Mouse (Mus musculus): ENCODE results near the gene Lin52. TPM values are rescaled to one million over a fixed set of nuclear protein-coding genes. Genes with fewer than 3 reads are reported as not detected.
"Not testable (repeated sequence)": the region's sequence is repeated elsewhere in the genome, so short reads cannot be mapped to it uniquely, and the experiment has no call there.

The Lin52 gene
- polyA plus RNA-seq, 1 experiment from 2014 or later = 23.5 TPM

- Histone ChIP-seq H3K27me3 (ENCODE audit: control insufficient read depth, insufficient read depth, low read depth, low read length) (no peaks in the 10 kb centered on the region), H3K9ac (ENCODE audit: low read length) (no peak overlapping the region), H3K4me3 (ENCODE audit: low read length) (no peak overlapping the region), H3K9me3 (ENCODE audit: control insufficient read depth, low read length) (no peaks in the 10 kb centered on the region), H3K27ac (ENCODE audit: low read length) (no peak overlapping the region), H3K36me3 (ENCODE audit: control insufficient read depth, insufficient read depth, low read length) (no peaks in the 10 kb centered on the region), H3K4me2 (ENCODE audit: low read depth, low read length) (no peak overlapping the region), H3K4me1 (replicated peaks; ENCODE audit: control insufficient read depth, insufficient read depth, low read length) (no peaks in the 10 kb centered on the region)
- WGBS = 74% methylated on average over 12 of the region's 12 CpGs
- ATAC-seq (ENCODE audit: low read depth) = no peak
Measured at GRCm38 (mm10) chr12:84525422-84525821, 74.2 kb downstream of the Lin52 start.

GRCm38 (mm10) chr12:84530426-84530825, 79.2 kb downstream of the Lin52 start:
- Histone ChIP-seq H3K36me3 (ENCODE audit: control insufficient read depth, insufficient read depth, low read length) (no peaks in the 10 kb centered on the region; the same call in 1 of the 2 replicates), H3K27me3 (ENCODE audit: control insufficient read depth, insufficient read depth, low read depth, low read length) (no peaks in the 10 kb centered on the region), H3K27ac (ENCODE audit: low read length) (no peak overlapping the region), H3K4me1 (replicated peaks; ENCODE audit: control insufficient read depth, insufficient read depth, low read length) (no peaks in the 10 kb centered on the region), H3K4me3 (ENCODE audit: low read length) (no peak overlapping the region), H3K9me3 (ENCODE audit: control insufficient read depth, low read length) (no peaks in the 10 kb centered on the region), H3K4me2 (ENCODE audit: low read depth, low read length) (no peak overlapping the region), H3K9ac (ENCODE audit: low read length) (no peak overlapping the region)
- 76% methylated on average over 5 of the region's 5 CpGs for WGBS
- ATAC-seq (ENCODE audit: low read depth) = no peak

GRCm38 (mm10) chr12:84531906-84532829, 80.9 kb downstream of the Lin52 start:
- 77% methylated on average over 13 of the region's 13 CpGs for WGBS
- Histone ChIP-seq H3K27me3 (ENCODE audit: control insufficient read depth, insufficient read depth, low read depth, low read length) (no peaks in the 10 kb centered on the region), H3K9me3 (ENCODE audit: control insufficient read depth, low read length) (no peaks in the 10 kb centered on the region), H3K4me3 (ENCODE audit: low read length) (no peak overlapping the region), H3K36me3 (ENCODE audit: control insufficient read depth, insufficient read depth, low read length) (no peaks in the 10 kb centered on the region; the same call in 1 of the 2 replicates), H3K9ac (ENCODE audit: low read length) (no peak overlapping the region), H3K4me2 (ENCODE audit: low read depth, low read length) (no peak overlapping the region), H3K4me1 (replicated peaks; ENCODE audit: control insufficient read depth, insufficient read depth, low read length) (no peaks in the 10 kb centered on the region), H3K27ac (ENCODE audit: low read length) (no peak overlapping the region)
- no peak for ATAC-seq (ENCODE audit: low read depth)

- no peaks in the 10 kb centered on the region for H3K27me3 ChIP-seq (ENCODE audit: control insufficient read depth, insufficient read depth, low read depth, low read length)
- 84% methylated on average over 8 of the region's 8 CpGs for WGBS
- no peak for ATAC-seq (ENCODE audit: low read depth)
Measured at GRCm38 (mm10) chr12:84532830-84533199, 81.6 kb downstream of the Lin52 start.

GRCm38 (mm10) chr12:84533706-84534486, 82.7 kb downstream of the Lin52 start:
- H3K27ac ChIP-seq (ENCODE audit: low read length) = no peak overlapping the region
- H3K4me2 ChIP-seq (ENCODE audit: low read depth, low read length) = no peak overlapping the region
- WGBS = 85% methylated on average over 7 of the region's 7 CpGs
- no peak overlapping the region for H3K4me3 ChIP-seq (ENCODE audit: low read length)
- ATAC-seq (ENCODE audit: low read depth) = no peak
- no peak overlapping the region for H3K9ac ChIP-seq (ENCODE audit: low read length)
- no peaks in the 10 kb centered on the region for H3K9me3 ChIP-seq (ENCODE audit: control insufficient read depth, low read length)
- no peaks in the 10 kb centered on the region for H3K27me3 ChIP-seq (ENCODE audit: control insufficient read depth, insufficient read depth, low read depth, low read length)
- H3K4me1 ChIP-seq (replicated peaks; ENCODE audit: control insufficient read depth, insufficient read depth, low read length) = no peaks in the 10 kb centered on the region
- no peaks in the 10 kb centered on the region; the same call in 1 of the 2 replicates for H3K36me3 ChIP-seq (ENCODE audit: control insufficient read depth, insufficient read depth, low read length)

More at GRCm38 (mm10) chr12:84532830-84533199, 81.6 kb downstream of the Lin52 start:
- no peaks in the 10 kb centered on the region; the same call in 1 of the 2 replicates for H3K36me3 ChIP-seq (ENCODE audit: control insufficient read depth, insufficient read depth, low read length)
- H3K27ac ChIP-seq (ENCODE audit: low read length) = no peak overlapping the region
- H3K4me3 ChIP-seq (ENCODE audit: low read length) = no peak overlapping the region
- H3K4me2 ChIP-seq (ENCODE audit: low read depth, low read length) = no peak overlapping the region
- H3K9ac ChIP-seq (ENCODE audit: low read length) = no peak overlapping the region
- H3K9me3 ChIP-seq (ENCODE audit: control insufficient read depth, low read length) = no peaks in the 10 kb centered on the region
- H3K4me1 ChIP-seq (replicated peaks; ENCODE audit: control insufficient read depth, insufficient read depth, low read length) = no peaks in the 10 kb centered on the region

GRCm38 (mm10) chr12:84539537-84539936, 88.3 kb downstream of the Lin52 start:
- not testable (repeated sequence) for H3K9ac ChIP-seq (ENCODE audit: low read length); H3K4me1 ChIP-seq (replicated peaks; ENCODE audit: control insufficient read depth, insufficient read depth, low read length); ATAC-seq (ENCODE audit: low read depth); H3K9me3 ChIP-seq (ENCODE audit: control insufficient read depth, low read length); H3K4me2 ChIP-seq (ENCODE audit: low read depth, low read length); H3K36me3 ChIP-seq (ENCODE audit: control insufficient read depth, insufficient read depth, low read length); H3K4me3 ChIP-seq (ENCODE audit: low read length); H3K27me3 ChIP-seq (ENCODE audit: control insufficient read depth, insufficient read depth, low read depth, low read length); H3K27ac ChIP-seq (ENCODE audit: low read length)
- WGBS = 81% methylated on average over 3 of the region's 3 CpGs

GRCm38 (mm10) chr12:84541391-84541958, 90.3 kb downstream of the Lin52 start:
- 77% methylated on average over 11 of the region's 11 CpGs for WGBS

GRCm38 (mm10) chr12:84546028-84546427, 94.8 kb downstream of the Lin52 start:
- peak; percentile 66; the same call in 1 of the 2 replicates for ATAC-seq (ENCODE audit: low read depth)
- no peak overlapping the region for H3K4me2 ChIP-seq (ENCODE audit: low read depth, low read length)

More at GRCm38 (mm10) chr12:84541391-84541958, 90.3 kb downstream of the Lin52 start:
- H3K9ac ChIP-seq (ENCODE audit: low read length) = no peak overlapping the region
- no peak for ATAC-seq (ENCODE audit: low read depth)
- no peak overlapping the region for H3K27ac ChIP-seq (ENCODE audit: low read length)
- H3K27me3 ChIP-seq (ENCODE audit: control insufficient read depth, insufficient read depth, low read depth, low read length) = no peaks in the 10 kb centered on the region
- H3K4me2 ChIP-seq (ENCODE audit: low read depth, low read length) = no peak overlapping the region
- no peaks in the 10 kb centered on the region for H3K9me3 ChIP-seq (ENCODE audit: control insufficient read depth, low read length)
- no peaks in the 10 kb centered on the region for H3K4me1 ChIP-seq (replicated peaks; ENCODE audit: control insufficient read depth, insufficient read depth, low read length)
- H3K36me3 ChIP-seq (ENCODE audit: control insufficient read depth, insufficient read depth, low read length) = no peaks in the 10 kb centered on the region
- no peak overlapping the region for H3K4me3 ChIP-seq (ENCODE audit: low read length)

GRCm38 (mm10) chr12:84546577-84547085, 95.4 kb downstream of the Lin52 start:
- ATAC-seq (ENCODE audit: low read depth) = no peak
- Histone ChIP-seq H3K9me3 (ENCODE audit: control insufficient read depth, low read length) (no peaks in the 10 kb centered on the region), H3K4me3 (ENCODE audit: low read length) (no peak overlapping the region), H3K27ac (ENCODE audit: low read length) (no peak overlapping the region), H3K4me2 (ENCODE audit: low read depth, low read length) (no peak overlapping the region), H3K36me3 (ENCODE audit: control insufficient read depth, insufficient read depth, low read length) (no peaks in the 10 kb centered on the region), H3K4me1 (replicated peaks; ENCODE audit: control insufficient read depth, insufficient read depth, low read length) (no peaks in the 10 kb centered on the region), H3K9ac (ENCODE audit: low read length) (no peak overlapping the region), H3K27me3 (ENCODE audit: control insufficient read depth, insufficient read depth, low read depth, low read length) (no peaks in the 10 kb centered on the region)
- WGBS = 74% methylated on average over 2 of the region's 2 CpGs

More at GRCm38 (mm10) chr12:84546028-84546427, 94.8 kb downstream of the Lin52 start:
- Histone ChIP-seq H3K36me3 (ENCODE audit: control insufficient read depth, insufficient read depth, low read length) (no peaks in the 10 kb centered on the region), H3K27ac (ENCODE audit: low read length) (no peak overlapping the region), H3K9me3 (ENCODE audit: control insufficient read depth, low read length) (no peaks in the 10 kb centered on the region), H3K4me1 (replicated peaks; ENCODE audit: control insufficient read depth, insufficient read depth, low read length) (no peaks in the 10 kb centered on the region), H3K27me3 (ENCODE audit: control insufficient read depth, insufficient read depth, low read depth, low read length) (no peaks in the 10 kb centered on the region), H3K9ac (ENCODE audit: low read length) (no peak overlapping the region), H3K4me3 (ENCODE audit: low read length) (no peak overlapping the region)
- WGBS = 2% methylated on average over 12 of the region's 12 CpGs
